Mouse (Mus musculus): ENCODE data around the gene Susd1.

DNA sequence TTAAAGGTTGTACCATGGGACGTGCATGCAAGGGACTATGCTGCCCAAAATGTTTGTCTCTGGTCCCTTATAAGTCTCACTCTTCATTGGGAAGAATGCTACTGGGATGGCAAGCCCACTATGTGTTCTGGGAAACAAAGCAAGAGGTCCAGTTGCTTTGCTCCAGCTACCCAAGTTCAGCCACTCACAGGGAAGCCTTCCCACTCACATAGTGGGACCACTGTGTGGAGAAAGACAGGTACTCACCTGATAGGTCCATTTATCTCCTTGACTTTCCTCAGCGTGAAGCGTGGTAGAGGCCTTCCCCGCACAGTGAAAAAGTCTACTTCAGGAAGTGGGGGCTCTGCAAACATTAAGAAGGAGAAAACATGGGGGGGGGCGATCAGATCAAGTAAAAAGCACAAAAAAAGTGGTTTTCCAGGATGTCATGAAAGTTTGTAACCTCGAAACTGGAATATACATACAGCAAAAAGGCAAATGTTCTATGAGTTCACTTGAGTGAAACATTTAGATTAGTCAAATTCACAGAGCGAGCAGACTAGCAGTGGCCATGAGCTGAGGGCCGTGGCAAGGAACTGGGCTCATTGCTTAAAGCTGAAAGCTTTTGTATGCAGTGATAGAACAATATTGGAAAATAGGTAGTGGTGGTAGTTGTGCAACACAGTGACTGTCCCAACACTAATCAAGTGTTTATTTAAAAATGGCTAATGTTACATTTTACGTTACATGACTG, 105.6 kb downstream of the Susd1 start:
- TF ChIP-seq CTCF (IDR thresholded peaks at IDR 0.05; ENCODE audit: borderline replicate concordance, insufficient read depth, low read depth, low read length) = no peak
- TF ChIP-seq POLR2A (IDR thresholded peaks at IDR 0.05; ENCODE audit: borderline replicate concordance, insufficient read depth, low read length) = no peak

All from cerebellum, adult 2 months (tissue).